ENCODE assay signal across 31 mouse cellular contexts in genomic region chr5:143126089-143126488, GRCm38 (mm10). TPM values are rescaled to one million over a fixed set of nuclear protein-coding genes. Genes with fewer than 3 reads are reported as not detected.
DNase-seq lines count a peak whose midpoint lies in the region; ATAC-seq and TF ChIP-seq lines count a peak whose summit lies in the region.
"Had no signal": no experiment of that assay in that cellular context is flagged by ENCODE, and none has a peak within 500 bp of the region (broad histone marks: within the 10 kb centered on the region; RNA-seq: fewer than 3 reads in every experiment).

No protein-coding gene starts in this region.

- H3K27me3 ChIP-seq in forebrain, embryonic 13.5 days, result no peaks in the 10 kb centered on the region
- no peaks in the 10 kb centered on the region for H3K27me3 ChIP-seq in forebrain, embryonic 11.5 days (ENCODE audit: control insufficient read depth, insufficient read depth, low read length)
- no peaks in the 10 kb centered on the region for H3K27me3 ChIP-seq in ES-Bruce4 (ENCODE audit: control insufficient read depth, insufficient read depth, low read length, poor library complexity, severe bottlenecking)
- H3K27me3 ChIP-seq in forebrain, postnatal 0 days (ENCODE audit: insufficient read depth, low read length), result no peaks in the 10 kb centered on the region
- no peaks in the 10 kb centered on the region for H3K27me3 ChIP-seq in midbrain, embryonic 13.5 days
- H3K27me3 ChIP-seq: embryonic facial prominence, embryonic 12.5 days; heart, embryonic 12.5 days; limb, embryonic 15.5 days; neural tube, embryonic 13.5 days; Patski; stomach, embryonic 15.5 days had no signal

- H3K9ac ChIP-seq in forebrain, embryonic 13.5 days, result no peak overlapping the region
- H3K9ac ChIP-seq in forebrain, embryonic 11.5 days (ENCODE audit: low read length), result no peak overlapping the region
- no peak overlapping the region for H3K9ac ChIP-seq in ES-Bruce4 (ENCODE audit: low read depth, poor library complexity, severe bottlenecking)
- no peak overlapping the region for H3K9ac ChIP-seq in forebrain, postnatal 0 days
- no peak overlapping the region for H3K9ac ChIP-seq in midbrain, embryonic 13.5 days (replicated peaks)
- H3K9ac ChIP-seq: embryonic facial prominence, embryonic 12.5 days; heart, embryonic 12.5 days; limb, embryonic 15.5 days; liver, embryonic 14.5 days; lung, embryonic 14.5 days; neural tube, embryonic 13.5 days; stomach, embryonic 15.5 days had no signal

- no peaks in the 10 kb centered on the region; the same call in 1 of the 2 replicates for H3K9me3 ChIP-seq in forebrain, embryonic 13.5 days (replicated peaks)
- H3K9me3 ChIP-seq in forebrain, embryonic 11.5 days (ENCODE audit: control insufficient read depth, low read length), result no peaks in the 10 kb centered on the region
- peaks cover 23% of the 10 kb centered on the region for H3K9me3 ChIP-seq in ES-Bruce4 (replicated peaks; ENCODE audit: control insufficient read depth, insufficient read depth, low read length, poor library complexity, severe bottlenecking)
- 0 out of 2 replicates have a peak, but pooled peaks cover 3% of the 10 kb centered on the region for H3K9me3 ChIP-seq in forebrain, postnatal 0 days (ENCODE audit: low read length)
- no peaks in the 10 kb centered on the region for H3K9me3 ChIP-seq in midbrain, embryonic 13.5 days
- H3K9me3 ChIP-seq: limb, embryonic 15.5 days; stomach, embryonic 15.5 days had no signal

- no peak for TF ChIP-seq EP300 in ES-Bruce4 (IDR thresholded peaks at IDR 0.05; ENCODE audit: insufficient read depth, low read depth, low read length)

- H3K4me2 ChIP-seq in forebrain, embryonic 13.5 days, result no peak overlapping the region
- no peak overlapping the region for H3K4me2 ChIP-seq in forebrain, embryonic 11.5 days (ENCODE audit: low read depth, low read length, severe bottlenecking)
- H3K4me2 ChIP-seq in forebrain, postnatal 0 days (ENCODE audit: low read depth), result no peak overlapping the region
- no peak overlapping the region for H3K4me2 ChIP-seq in midbrain, embryonic 13.5 days (replicated peaks)
- H3K4me2 ChIP-seq: embryonic facial prominence, embryonic 12.5 days; heart, embryonic 12.5 days; limb, embryonic 15.5 days; lung, embryonic 14.5 days; neural tube, embryonic 13.5 days; stomach, embryonic 15.5 days had no signal

- no peak overlapping the region for H3K4me3 ChIP-seq in forebrain, embryonic 13.5 days
- H3K4me3 ChIP-seq in forebrain, embryonic 11.5 days (ENCODE audit: low read depth, low read length), result no peak overlapping the region
- no peak overlapping the region for H3K4me3 ChIP-seq in ES-Bruce4 (ENCODE audit: low read depth, low read length)
- no peak overlapping the region for H3K4me3 ChIP-seq in forebrain, postnatal 0 days (ENCODE audit: low read depth, low read length)
- no peak overlapping the region for H3K4me3 ChIP-seq in midbrain, embryonic 13.5 days (replicated peaks)
- H3K4me3 ChIP-seq: embryonic facial prominence, embryonic 12.5 days; gastrocnemius, adult 2 months; heart, embryonic 12.5 days; left cerebral cortex, adult 2 months; limb, embryonic 15.5 days; megakaryocyte, embryonic 14.5 days; neural tube, embryonic 13.5 days; stomach, embryonic 15.5 days had no signal

- no peak for TF ChIP-seq CTCF in ES-Bruce4 (IDR thresholded peaks at IDR 0.05; ENCODE audit: low read depth, low read length)
- TF ChIP-seq CTCF in forebrain, postnatal 0 days (IDR thresholded peaks at IDR 0.05; ENCODE audit: low read depth), result no peak

- peaks cover 9% of the 10 kb centered on the region; the same call in 1 of the 2 replicates for H3K4me1 ChIP-seq in forebrain, embryonic 13.5 days
- 0 out of 2 replicates have a peak, but pooled peaks cover 2% of the 10 kb centered on the region for H3K4me1 ChIP-seq in forebrain, embryonic 11.5 days (replicated peaks; ENCODE audit: control insufficient read depth, insufficient read depth, low read length)
- H3K4me1 ChIP-seq in ES-Bruce4 (ENCODE audit: control insufficient read depth, insufficient read depth, low read length), result peaks cover 7% of the 10 kb centered on the region
- peaks cover 8% of the 10 kb centered on the region; the same call in 1 of the 2 replicates for H3K4me1 ChIP-seq in forebrain, postnatal 0 days (ENCODE audit: insufficient read depth)
- H3K4me1 ChIP-seq in midbrain, embryonic 13.5 days (replicated peaks), result peaks cover 15% of the 10 kb centered on the region
- H3K4me1 ChIP-seq: embryonic facial prominence, embryonic 12.5 days; heart, embryonic 12.5 days; limb, embryonic 15.5 days; megakaryocyte, embryonic 14.5 days; neural tube, embryonic 13.5 days; stomach, embryonic 15.5 days had no signal

- no peak for TF ChIP-seq POLR2A in ES-Bruce4 (IDR thresholded peaks at IDR 0.05; ENCODE audit: insufficient read depth, low read length)

- H3K27ac ChIP-seq in forebrain, embryonic 13.5 days, result peak overlapping the region; percentile 66; the same call in 1 of the 2 replicates
- H3K27ac ChIP-seq in forebrain, embryonic 11.5 days (ENCODE audit: low read depth, low read length), result no peak overlapping the region
- H3K27ac ChIP-seq in ES-Bruce4 (ENCODE audit: insufficient read depth, low read length), result peak overlapping the region; percentile 87
- peak overlapping the region; percentile 66; the same call in 1 of the 2 replicates for H3K27ac ChIP-seq in forebrain, postnatal 0 days (ENCODE audit: low read depth, low read length)
- H3K27ac ChIP-seq in midbrain, embryonic 13.5 days, result peak overlapping the region; percentile 86
- H3K27ac ChIP-seq: embryonic facial prominence, embryonic 12.5 days; gastrocnemius, adult 2 months; left cerebral cortex, adult 2 months; limb, embryonic 15.5 days; liver, embryonic 14.5 days; neural tube, embryonic 13.5 days; stomach, embryonic 15.5 days had no signal

- ATAC-seq in forebrain, embryonic 13.5 days, result no peak
- ATAC-seq in forebrain, embryonic 11.5 days (replicated peaks; ENCODE audit: low FRiP score), result no peak
- no peak for ATAC-seq in forebrain, postnatal 0 days
- no peak for ATAC-seq in midbrain, embryonic 13.5 days
- ATAC-seq: CD4-positive, CD25-positive, alpha-beta regulatory T cell, adult 4 months; Patski had no signal

- 90% methylated on average over 9 of the region's 9 CpGs for WGBS in forebrain, embryonic 13.5 days
- 94% methylated on average over 9 of the region's 9 CpGs for whole genome bisulfite sequencing in forebrain, embryonic 11.5 days
- WGBS in forebrain, postnatal 0 days, result 84% methylated on average over 9 of the region's 9 CpGs
- 85% methylated on average over 9 of the region's 9 CpGs for WGBS in midbrain, embryonic 13.5 days

- no peak for DNase-seq in forebrain, embryonic 11.5 days (ENCODE audit: low spot score)
- no peak for DNase-seq in forebrain, postnatal 0 days
- no peak for DNase-seq in B cell, adult 2 months
- no peak for DNase-seq in embryo, embryonic 9.5 days (ENCODE audit: extremely low spot score)
- no peak for DNase-seq in cerebellum, adult 11-12 months
- DNase-seq: adrenal gland, postnatal 36 days; gastrocnemius, adult 2 months; heart, postnatal 10 days; kidney, adult 18-20 months; kidney, postnatal 4 days; lung, embryonic 14.5 days; thymus, postnatal 25 days had no signal

- no peaks in the 10 kb centered on the region for H3K36me3 ChIP-seq in forebrain, embryonic 13.5 days (ENCODE audit: poor library complexity, severe bottlenecking)
- H3K36me3 ChIP-seq in forebrain, embryonic 11.5 days (ENCODE audit: control insufficient read depth, insufficient read depth, low read length), result no peaks in the 10 kb centered on the region
- H3K36me3 ChIP-seq in ES-Bruce4 (ENCODE audit: control insufficient read depth, insufficient read depth, low read length, poor library complexity, severe bottlenecking), result no peaks in the 10 kb centered on the region
- H3K36me3 ChIP-seq in forebrain, postnatal 0 days (ENCODE audit: insufficient read depth), result no peaks in the 10 kb centered on the region
- no peaks in the 10 kb centered on the region for H3K36me3 ChIP-seq in midbrain, embryonic 13.5 days
- H3K36me3 ChIP-seq: embryonic facial prominence, embryonic 12.5 days; G1E; heart, embryonic 12.5 days; limb, embryonic 15.5 days; neural tube, embryonic 13.5 days; stomach, embryonic 15.5 days had no signal

RNA-seq across cellular contexts. Expression of gene Rnf216, which starts 13.3 kb away (rescaled TPM):
- polyA plus RNA-seq in forebrain, embryonic 13.5 days (2015; fragmentation: Nextera tagmentation; extraction: Ambion mirVana), result 36.7 and 38.4 TPM in 2 replicates
- 38.6 and 42.7 TPM in 2 replicates for polyA plus RNA-seq in forebrain, embryonic 11.5 days (2014; fragmentation: Nextera tagmentation; extraction: Ambion mirVana)
- polyA plus RNA-seq in ES-Bruce4 (2011; ENCODE audit: insufficient read depth, insufficient read length, low read depth, missing spikeins), result 46.9 and 51.6 TPM in 2 replicates
- total RNA-seq in forebrain, postnatal 0 days (2014; rRNA removed), result 35.2 and 41.0 TPM in 2 replicates
- polyA plus RNA-seq in forebrain, postnatal 0 days (2015; fragmentation: Nextera tagmentation; extraction: Ambion mirVana), result 25.9 and 29.3 TPM in 2 replicates
- polyA plus RNA-seq in midbrain, embryonic 13.5 days (2015; fragmentation: Nextera tagmentation; extraction: Ambion mirVana), result 34.9 and 36.9 TPM in 2 replicates

RNA-seq across cellular contexts. Expression of gene Olfr718-ps1, which starts 21.3 kb away (rescaled TPM):
- 0.05 TPM in 1 of 2 replicates, not detected in the other for polyA plus RNA-seq in forebrain, embryonic 13.5 days (2015; fragmentation: Nextera tagmentation; extraction: Ambion mirVana)
- polyA plus RNA-seq in forebrain, embryonic 11.5 days (2014; fragmentation: Nextera tagmentation; extraction: Ambion mirVana), result 0.07 TPM in 1 of 2 replicates, not detected in the other
- 0.42 and 0.52 TPM in 2 replicates for polyA plus RNA-seq in ES-Bruce4 (2011; ENCODE audit: insufficient read depth, insufficient read length, low read depth, missing spikeins)
- total RNA-seq in forebrain, postnatal 0 days (2014; rRNA removed), result not detected in 2 replicates
- polyA plus RNA-seq in forebrain, postnatal 0 days (2015; fragmentation: Nextera tagmentation; extraction: Ambion mirVana), result not detected in 2 replicates
- polyA plus RNA-seq in midbrain, embryonic 13.5 days (2015; fragmentation: Nextera tagmentation; extraction: Ambion mirVana), result 0.06 and 0.07 TPM in 2 replicates
- total RNA-seq: adrenal gland, adult 18-20 months; gastrocnemius, adult 2 months had no signal
- polyA plus RNA-seq: frontal cortex, adult 2 months; G1E; heart, embryonic 12.5 days; kidney, embryonic 16.5 days; limb, embryonic 15.5 days; liver, embryonic 14.5 days; lung, embryonic 14.5 days; stomach, embryonic 15.5 days had no signal

RNA-seq across cellular contexts. Expression of gene Rbak, which starts 54.5 kb away (rescaled TPM):
- 14.9 and 15.7 TPM in 2 replicates for polyA plus RNA-seq in forebrain, embryonic 13.5 days (2015; fragmentation: Nextera tagmentation; extraction: Ambion mirVana)
- 15.9 and 17.2 TPM in 2 replicates for polyA plus RNA-seq in forebrain, embryonic 11.5 days (2014; fragmentation: Nextera tagmentation; extraction: Ambion mirVana)
- polyA plus RNA-seq in ES-Bruce4 (2011; ENCODE audit: insufficient read depth, insufficient read length, low read depth, missing spikeins), result 6.5 and 7.9 TPM in 2 replicates
- total RNA-seq in forebrain, postnatal 0 days (2014; rRNA removed), result 19.9 and 22.6 TPM in 2 replicates
- 7.5 and 9.7 TPM in 2 replicates for polyA plus RNA-seq in forebrain, postnatal 0 days (2015; fragmentation: Nextera tagmentation; extraction: Ambion mirVana)
- polyA plus RNA-seq in midbrain, embryonic 13.5 days (2015; fragmentation: Nextera tagmentation; extraction: Ambion mirVana), result 15.9 and 16.2 TPM in 2 replicates

RNA-seq across cellular contexts. Expression of gene Spdye4b, which starts 54.7 kb away (rescaled TPM):
- not detected in 2 replicates for polyA plus RNA-seq in forebrain, embryonic 13.5 days (2015; fragmentation: Nextera tagmentation; extraction: Ambion mirVana)
- not detected in 2 replicates for polyA plus RNA-seq in forebrain, embryonic 11.5 days (2014; fragmentation: Nextera tagmentation; extraction: Ambion mirVana)
- not detected in 2 replicates for polyA plus RNA-seq in ES-Bruce4 (2011; ENCODE audit: insufficient read depth, insufficient read length, low read depth, missing spikeins)
- 0.62 TPM in 1 of 2 replicates, not detected in the other for total RNA-seq in forebrain, postnatal 0 days (2014; rRNA removed)
- polyA plus RNA-seq in forebrain, postnatal 0 days (2015; fragmentation: Nextera tagmentation; extraction: Ambion mirVana), result not detected in 2 replicates
- polyA plus RNA-seq in midbrain, embryonic 13.5 days (2015; fragmentation: Nextera tagmentation; extraction: Ambion mirVana), result 0.09 TPM in 1 of 2 replicates, not detected in the other
- total RNA-seq: adrenal gland, adult 18-20 months; adrenal gland, postnatal 36 days; gastrocnemius, adult 2 months; gastrocnemius, postnatal 4 days; heart, postnatal 10 days; left cerebral cortex, adult 2 months; left cerebral cortex, postnatal 36 days had no signal
- polyA plus RNA-seq: CD4-positive, CD25-positive, alpha-beta regulatory T cell, adult 4 months; embryonic facial prominence, embryonic 12.5 days; frontal cortex, adult 2 months; G1E; heart, embryonic 12.5 days; kidney, embryonic 16.5 days; limb, embryonic 15.5 days; liver, embryonic 14.5 days; lung, embryonic 14.5 days; neural tube, embryonic 13.5 days; Patski; stomach, embryonic 15.5 days had no signal
